Mouse (Mus musculus) gastrocnemius, adult 8-10 months (tissue): ENCODE measurements around the gene Otx2. TPM values are rescaled to one million over a fixed set of nuclear protein-coding genes. Genes with fewer than 3 reads are reported as not detected.

Experiments
- DNase-seq, 2 experiments: peaks; one replicate each; pipeline ENCODE4 v3.0.0; 2022; ENCODE audit warnings: low spot score in 2 of 2
- total RNA-seq, 4 experiments: library from RNA; stranded (reverse); gene quantifications; 2 replicates each; pipeline ENCODE4 v1.2.4; 2022

Gene Otx2
- total RNA-seq, 4 experiments from 2014 or later: not detected

- DNase-seq: no peak
Measured at GRCm38 (mm10) chr14:48669541-48670257, 3.9 kb downstream of the Otx2 start.

- DNase-seq: no peak
Measured at GRCm38 (mm10) chr14:48668761-48669303, 4.8 kb downstream of the Otx2 start.

GRCm38 (mm10) chr14:48668051-48668481 lies 5.6 kb downstream of the Otx2 start:
- no peak for DNase-seq

GRCm38 (mm10) chr14:48667396-48667795 lies 6.2 kb downstream of the Otx2 start:
- DNase-seq: no peak

- DNase-seq: no peak
Measured at GRCm38 (mm10) chr14:48666771-48667170, 6.8 kb downstream of the Otx2 start.

- no peak for DNase-seq
Measured at GRCm38 (mm10) chr14:48665816-48666661, 7.6 kb downstream of the Otx2 start.

GRCm38 (mm10) chr14:48664841-48665815 lies 8.5 kb downstream of the Otx2 start:
- no peak for DNase-seq

GRCm38 (mm10) chr14:48664001-48664810 lies 9.4 kb downstream of the Otx2 start:
- DNase-seq: no peak

GRCm38 (mm10) chr14:48663531-48663930 lies 10.1 kb downstream of the Otx2 start:
- no peak for DNase-seq

- DNase-seq: no peak
Measured at GRCm38 (mm10) chr14:48662568-48663236, 10.9 kb downstream of the Otx2 start.

GRCm38 (mm10) chr14:48661646-48662567 lies 11.7 kb downstream of the Otx2 start:
- no peak for DNase-seq

GRCm38 (mm10) chr14:48661151-48661550 lies 12.5 kb downstream of the Otx2 start:
- DNase-seq: no peak

GRCm38 (mm10) chr14:48660593-48660992 lies 13.0 kb downstream of the Otx2 start:
- no peak for DNase-seq

GRCm38 (mm10) chr14:48659661-48660060 lies 14.0 kb downstream of the Otx2 start:
- no peak for DNase-seq

- DNase-seq: no peak
Measured at GRCm38 (mm10) chr14:48657241-48657640, 16.4 kb downstream of the Otx2 start.

- no peak for DNase-seq
Measured at GRCm38 (mm10) chr14:48656711-48657110, 16.9 kb downstream of the Otx2 start.

GRCm38 (mm10) chr14:48655792-48656550 lies 17.6 kb downstream of the Otx2 start:
- DNase-seq: no peak
